Mouse (Mus musculus) forebrain, embryonic 10.5 days (tissue): ENCODE measurements around the gene 5330417C22Rik. TPM values are rescaled to one million over a fixed set of nuclear protein-coding genes. Genes with fewer than 3 reads are reported as not detected.

ENCODE experiments used
- DNase-seq: peaks from one replicate; pipeline ENCODE4 v3.0.0-alpha.2; 2017; ENCODE audit warnings: low spot score; ENCODE audit errors: extremely low spot score
- H3K27ac ChIP-seq: fragments of 300-500 bp; sonication (generic); 2 replicates; pipeline ENCODE4 v1.5.1; 2016; ENCODE audit warnings: mild to moderate bottlenecking
- H3K27me3 ChIP-seq: fragments of 300-500 bp; sonication (generic); 2 replicates; pipeline ENCODE4 v1.6.1; 2016; ENCODE audit warnings: mild to moderate bottlenecking; ENCODE audit not compliant: poor library complexity, severe bottlenecking
- H3K36me3 ChIP-seq: fragments of 300-500 bp; sonication (generic); replicated peaks from 2 replicates; pipeline ENCODE4 v1.6.1; 2016; ENCODE audit warnings: mild to moderate bottlenecking, moderate library complexity
- H3K4me1 ChIP-seq: fragments of 300-500 bp; sonication (generic); 2 replicates; pipeline ENCODE4 v1.6.1; 2016
- H3K4me3 ChIP-seq: fragments of 300-500 bp; sonication (generic); 2 replicates; pipeline ENCODE4 v1.5.1; 2016; ENCODE audit warnings: mild to moderate bottlenecking, moderate library complexity
- H3K9me3 ChIP-seq: fragments of 300-500 bp; sonication (generic); 2 replicates; pipeline ENCODE4 v1.6.1; 2016; ENCODE audit warnings: mild to moderate bottlenecking, moderate library complexity
- WGBS: fragments of 180-500 bp; shearing (Covaris S2); methylation state at CpG from one replicate; pipeline ENCODE4 v1.1.7; 2016; 5-methylcytosine and 5-hydroxymethylcytosine counted together
- microRNA-seq: library from miRNA; unstranded; fragments of <30 nt; microRNA quantifications from one replicate; pipeline ENCODE4, GENCODE M21; 2017
- polyA plus RNA-seq: library from polyadenylated mRNA; unstranded; fragments of >200 nt; fragmentation: Nextera tagmentation; extraction: Ambion mirVana; gene quantifications from 2 replicates; pipeline ENCODE4 v1.2.1, GENCODE M21; 2016

5330417C22Rik gene
- polyA plus RNA-seq, 1 experiment from 2014 or later, result 1.1 TPM

- WGBS, result 98% methylated on average over 35 of the region's 35 CpGs
- peaks cover 28% of the 10 kb centered on the region for H3K27me3 ChIP-seq
- peak overlapping the region; percentile 86; the same call in 1 of the 2 replicates for H3K4me3 ChIP-seq
- H3K9me3 ChIP-seq, result peaks cover 28% of the 10 kb centered on the region
- H3K4me1 ChIP-seq, result peaks cover 62% of the 10 kb centered on the region
- DNase-seq, result no peak
- H3K36me3 ChIP-seq, result peaks cover 63% of the 10 kb centered on the region
- H3K27ac ChIP-seq, result no peak overlapping the region
These were observed 122.5 kb downstream of the 5330417C22Rik start for GRCm38 (mm10) chr3:108413634-108414360.

- peaks cover 15% of the 10 kb centered on the region for H3K27me3 ChIP-seq
- peak overlapping the region; percentile 53 for H3K4me3 ChIP-seq
- H3K27ac ChIP-seq, result peak overlapping the region; percentile 96
- H3K4me1 ChIP-seq, result peaks cover 69% of the 10 kb centered on the region
- H3K9me3 ChIP-seq, result peaks cover 28% of the 10 kb centered on the region
- no peak for DNase-seq
- 57% methylated on average over 8 of the region's 8 CpGs for WGBS
- peaks cover 84% of the 10 kb centered on the region for H3K36me3 ChIP-seq
These were observed 124.6 kb downstream of the 5330417C22Rik start for GRCm38 (mm10) chr3:108411754-108412121.

GRCm38 (mm10) chr3:108411026-108411753 is 125.1 kb downstream of the 5330417C22Rik start:
- no peak for DNase-seq
- Histone ChIP-seq H3K27ac (peak overlapping the region; percentile 96), H3K9me3 (peaks cover 28% of the 10 kb centered on the region), H3K4me1 (peaks cover 74% of the 10 kb centered on the region), H3K27me3 (peaks cover 10% of the 10 kb centered on the region), H3K36me3 (peaks cover 89% of the 10 kb centered on the region), H3K4me3 (peak overlapping the region; percentile 53)
- 31% methylated on average over 5 of the region's 5 CpGs for WGBS

GRCm38 (mm10) chr3:108410359-108410714 is 126.0 kb downstream of the 5330417C22Rik start:
- peak overlapping the region; percentile 96 for H3K27ac ChIP-seq
- peaks cover 8% of the 10 kb centered on the region; the same call in 1 of the 2 replicates for H3K27me3 ChIP-seq
- H3K4me3 ChIP-seq, result peak overlapping the region; percentile 53
- 8% methylated on average over 5 of the region's 5 CpGs for WGBS
- peak; percentile 54 for DNase-seq
- H3K36me3 ChIP-seq, result peaks cover 98% of the 10 kb centered on the region
- peaks cover 28% of the 10 kb centered on the region for H3K9me3 ChIP-seq
- H3K4me1 ChIP-seq, result peaks cover 74% of the 10 kb centered on the region

- H3K27ac ChIP-seq, result peak overlapping the region; percentile 96
- no peak for DNase-seq
- H3K4me1 ChIP-seq, result peaks cover 74% of the 10 kb centered on the region
- peak overlapping the region; percentile 53 for H3K4me3 ChIP-seq
- peaks cover 4% of the 10 kb centered on the region; the same call in 1 of the 2 replicates for H3K27me3 ChIP-seq
- peaks cover 28% of the 10 kb centered on the region for H3K9me3 ChIP-seq
- peaks cover 99% of the 10 kb centered on the region for H3K36me3 ChIP-seq
- 47% methylated on average over 8 of the region's 8 CpGs for WGBS
These were observed 126.5 kb downstream of the 5330417C22Rik start for GRCm38 (mm10) chr3:108409656-108410358.

- H3K4me1 ChIP-seq, result peaks cover 79% of the 10 kb centered on the region
- H3K36me3 ChIP-seq, result peaks cover 99% of the 10 kb centered on the region
- peak overlapping the region; percentile 36; the same call in 1 of the 2 replicates for H3K27ac ChIP-seq
- H3K9me3 ChIP-seq, result peaks cover 15% of the 10 kb centered on the region
- DNase-seq, result no peak
- no peaks in the 10 kb centered on the region for H3K27me3 ChIP-seq
- 90% methylated on average over 8 of the region's 8 CpGs for WGBS
- no peak overlapping the region for H3K4me3 ChIP-seq
These were observed 127.8 kb downstream of the 5330417C22Rik start for GRCm38 (mm10) chr3:108408517-108409008.

- Histone ChIP-seq H3K9me3 (no peaks in the 10 kb centered on the region), H3K4me3 (no peak overlapping the region; the same call in 1 of the 2 replicates), H3K4me1 (peaks cover 83% of the 10 kb centered on the region), H3K27ac (peak overlapping the region; percentile 84), H3K27me3 (no peaks in the 10 kb centered on the region), H3K36me3 (peaks cover 99% of the 10 kb centered on the region)
- whole genome bisulfite sequencing, result 92% methylated on average over 24 of the region's 24 CpGs
- no peak for DNase-seq
These were observed 129.9 kb downstream of the 5330417C22Rik start for GRCm38 (mm10) chr3:108406306-108406885.

Small RNA genes lying within 50 kb of the gene (microRNA-seq; reads per million reads assigned to microRNA genes)
- gene Gm22860, result not detected

Other genes starting within 250 kb of the 5330417C22Rik start
- gene Mybphl, start 171.6 kb downstream of the 5330417C22Rik start, polyA plus RNA-seq, result not detected in 2 replicates
- 115 and 117 TPM in 2 replicates for gene Psrc1, start 152.7 kb downstream of the 5330417C22Rik start, polyA plus RNA-seq
- gene Celsr2, start 121.0 kb downstream of the 5330417C22Rik start, polyA plus RNA-seq, result 32.1 and 35.1 TPM in 2 replicates
- gene Sars, start 91.3 kb downstream of the 5330417C22Rik start, polyA plus RNA-seq, result 160 and 167 TPM in 2 replicates
- 0.29 and 0.42 TPM in 2 replicates for gene 1700013F07Rik, start 2.4 kb downstream of the 5330417C22Rik start, polyA plus RNA-seq
- gene Tmem167b, start 25.9 kb upstream of the 5330417C22Rik start, polyA plus RNA-seq, result 36.9 and 37.9 TPM in 2 replicates
- gene Taf13, start 35.2 kb upstream of the 5330417C22Rik start, polyA plus RNA-seq, result 58.2 and 59.8 TPM in 2 replicates
- gene Wdr47, start 54.7 kb upstream of the 5330417C22Rik start, polyA plus RNA-seq, result 14.9 TPM in 2 replicates
- gene Clcc1, start 117.4 kb upstream of the 5330417C22Rik start, polyA plus RNA-seq, result 73.0 and 73.6 TPM in 2 replicates
- gene Gpsm2, start 185.8 kb upstream of the 5330417C22Rik start, polyA plus RNA-seq, result 103 and 104 TPM in 2 replicates
- not detected in 2 replicates for gene Aknad1, start 203.1 kb upstream of the 5330417C22Rik start, polyA plus RNA-seq